Mouse (Mus musculus) testis, adult 2 months (tissue): ENCODE results near the gene Mfsd2b.

Source experiments
- CTCF ChIP-seq: fragments of 200-500 bp; IDR thresholded peaks from 2 replicates; pipeline ENCODE4 v1.5.1; 2012; ENCODE audit warnings: low read depth, mild to moderate bottlenecking, inconsistent platforms, low read length, moderate library complexity; ENCODE audit not compliant: control insufficient read depth, insufficient read depth, insufficient replicate concordance
- POLR2A ChIP-seq: fragments of 200-500 bp; IDR thresholded peaks from 2 replicates; pipeline ENCODE4 v1.6.1; 2012; ENCODE audit warnings: low read depth, mild to moderate bottlenecking, inconsistent platforms, low read length, moderate library complexity; ENCODE audit not compliant: control insufficient read depth

- TF ChIP-seq CTCF (no peak), POLR2A (no peak)
These were observed 7.9 kb upstream of the Mfsd2b start for GRCm38 (mm10) chr12:4882086-4882485.
